Mouse (Mus musculus) erythroblast, embryonic 14.5 days (primary cell): ENCODE measurements at regions not wholly inside any gene's neighbourhood (a gene's known extent, or its start where the extent isn't known, plus 50 kb on each side); places are given as distances from the start of the nearest gene placed in this dataset.

Experiments used
- GATA1 ChIP-seq: IDR thresholded peaks from 2 replicates; pipeline ENCODE4 v1.6.1; 2012; ENCODE audit warnings: low read length, inconsistent platforms, mixed read lengths
- TAL1 ChIP-seq: IDR thresholded peaks from 3 replicates; pipeline ENCODE4 v1.6.1; 2012; ENCODE audit warnings: low read length, inconsistent platforms, mixed read lengths

GRCm38 (mm10) chr2:78393090-78393489, 446.9 kb upstream of the Cwc22 start:
- TF ChIP-seq GATA1: no peak
- no peak for TF ChIP-seq TAL1
